Mouse (Mus musculus) forelimb bud, embryonic 11.5 days (tissue): Measurements from ENCODE around the gene Serpinb9e.
"Not testable (repeated sequence)": the region's sequence is repeated elsewhere in the genome, so short reads cannot be mapped to it uniquely, and the experiment has no call there.

Experiments used
- DNase-seq: peaks from one replicate; pipeline ENCODE4 v3.0.0-alpha.2; 2012; ENCODE audit warnings: low read depth, low spot score

The Serpinb9e gene

GRCm38 (mm10) chr13:33249312-33249711 is at the start of gene Serpinb9e:
Gene Serpinb9e, plus strand, starts transcription at chr13:33249612.
- not testable (repeated sequence) for DNase-seq

- DNase-seq = no peak
Observed at GRCm38 (mm10) chr13:33199740-33200139, 49.7 kb upstream of the Serpinb9e start.

- not testable (repeated sequence) for DNase-seq
Observed at GRCm38 (mm10) chr13:33308631-33309030, 59.2 kb downstream of the Serpinb9e start.
